Mouse (Mus musculus) G1E (cell line): Measurements from ENCODE around the gene Sept8. TPM values are rescaled to one million over a fixed set of nuclear protein-coding genes. Genes with fewer than 3 reads are reported as not detected.

Experiments
- ATAC-seq: 2 replicates; pipeline ENCODE4 v1.8.0; 2016; ENCODE audit warnings: mild to moderate bottlenecking; ENCODE audit not compliant: insufficient number of reproducible peaks, poor library complexity, low FRiP score, severe bottlenecking; ENCODE audit errors: extremely low read depth
- DNase-seq: peaks from one replicate; pipeline ENCODE4 v3.0.0; 2012; ENCODE audit warnings: low spot score
- H3K27me3 ChIP-seq: 2 replicates; pipeline ENCODE4 v1.6.1; 2012; ENCODE audit warnings: mild to moderate bottlenecking, low read length, inconsistent platforms; ENCODE audit not compliant: insufficient read depth
- H3K36me3 ChIP-seq: replicated peaks from 2 replicates; pipeline ENCODE3; 2012; ENCODE audit warnings: mild to moderate bottlenecking, inconsistent platforms
- H3K4me1 ChIP-seq: 2 replicates; pipeline ENCODE4 v1.6.1; 2012; ENCODE audit warnings: low read depth, low read length, inconsistent platforms, mixed read lengths; ENCODE audit not compliant: insufficient read depth
- H3K4me3 ChIP-seq: 2 replicates; pipeline ENCODE4 v1.5.1; 2012; ENCODE audit warnings: low read depth, mild to moderate bottlenecking, inconsistent platforms, low read length, moderate library complexity, mixed read lengths
- H3K9me3 ChIP-seq: replicated peaks from 2 replicates; pipeline ENCODE4 v1.6.1; 2012; ENCODE audit warnings: inconsistent platforms
- CTCF ChIP-seq: IDR thresholded peaks from 2 replicates; pipeline ENCODE4 v1.5.1; 2012; ENCODE audit warnings: low read depth, low read length, inconsistent platforms, mixed read lengths
- GATA1 ChIP-seq: IDR thresholded peaks from 2 replicates; pipeline ENCODE4 v1.6.1; 2012; ENCODE audit warnings: borderline replicate concordance, low read length, inconsistent platforms, mixed read lengths
- GATA2 ChIP-seq: IDR thresholded peaks from 2 replicates; pipeline ENCODE4 v1.6.1; 2012; ENCODE audit warnings: low read depth, low read length, inconsistent platforms, borderline replicate concordance
- POLR2AphosphoS5 ChIP-seq: IDR thresholded peaks from 2 replicates; pipeline ENCODE4 v1.6.1; 2012; ENCODE audit warnings: low read depth, low read length, inconsistent platforms; ENCODE audit not compliant: insufficient replicate concordance
- TAL1 ChIP-seq: conservative IDR thresholded peaks from 2 replicates; pipeline ENCODE4 v1.6.1; 2012; ENCODE audit warnings: low read depth, low read length, inconsistent platforms, mixed read lengths
- polyA plus RNA-seq: library from polyadenylated mRNA; stranded (reverse); fragments of >175 nt; gene quantifications from 2 replicates; pipeline ENCODE4 v1.2.3, GENCODE M21; 2012
- total RNA-seq, 2 experiments: library from RNA; stranded (forward) in 1 of 2; stranded (reverse) in 1 of 2; fragments of 200-1000 nt in 1 of 2; fragments of >200 nt in 1 of 2; fragmentation: Nextera tagmentation in 1 of 2; gene quantifications; 2 replicates each; pipeline ENCODE4 v1.2.3; 2014 to 2017

The Sept8 gene
- total and polyA plus RNA-seq, 3 experiments, result 124 to 186 (median 172) TPM

- Histone ChIP-seq H3K36me3 (peaks cover 93% of the 10 kb centered on the region), H3K4me3 (no peak overlapping the region), H3K27me3 (no peaks in the 10 kb centered on the region), H3K4me1 (peaks cover 50% of the 10 kb centered on the region), H3K9me3 (no peaks in the 10 kb centered on the region)
- DNase-seq, result no peak
- ATAC-seq, result no peak
- no peak for TF ChIP-seq POLR2AphosphoS5
- no peak for TF ChIP-seq TAL1
- no peak for TF ChIP-seq GATA1
- no peak for TF ChIP-seq CTCF
- TF ChIP-seq GATA2, result no peak
Measured at GRCm38 (mm10) chr11:53530001-53530400, 10.9 kb downstream of the Sept8 start.

- Histone ChIP-seq H3K9me3 (no peaks in the 10 kb centered on the region), H3K27me3 (no peaks in the 10 kb centered on the region), H3K4me1 (peaks cover 40% of the 10 kb centered on the region), H3K36me3 (peaks cover 93% of the 10 kb centered on the region), H3K4me3 (no peak overlapping the region)
- ATAC-seq (no peak), DNase-seq (no peak)
- TF ChIP-seq POLR2AphosphoS5 (no peak), TAL1 (no peak), GATA1 (no peak), CTCF (no peak), GATA2 (no peak)
Measured at GRCm38 (mm10) chr11:53531578-53532230, 12.6 kb downstream of the Sept8 start.

- no peaks in the 10 kb centered on the region for H3K27me3 ChIP-seq
- peaks cover 93% of the 10 kb centered on the region for H3K36me3 ChIP-seq
- no peak overlapping the region for H3K4me3 ChIP-seq
- DNase-seq (no peak), ATAC-seq (no peak)
- no peaks in the 10 kb centered on the region for H3K9me3 ChIP-seq
- TF ChIP-seq POLR2AphosphoS5, result no peak
- no peak for TF ChIP-seq GATA1
- peaks cover 41% of the 10 kb centered on the region for H3K4me1 ChIP-seq
Measured at GRCm38 (mm10) chr11:53532231-53532620, 13.2 kb downstream of the Sept8 start.

GRCm38 (mm10) chr11:53539002-53539491 is 20.0 kb downstream of the Sept8 start:
- H3K36me3 ChIP-seq, result peaks cover 95% of the 10 kb centered on the region
- ATAC-seq, result no peak
- H3K4me1 ChIP-seq, result peaks cover 20% of the 10 kb centered on the region
- no peaks in the 10 kb centered on the region for H3K27me3 ChIP-seq
- no peaks in the 10 kb centered on the region for H3K9me3 ChIP-seq
- no peak overlapping the region for H3K4me3 ChIP-seq
- DNase-seq, result no peak
- TF ChIP-seq GATA1, result no peak
- TF ChIP-seq TAL1, result no peak
- TF ChIP-seq POLR2AphosphoS5, result no peak
- TF ChIP-seq CTCF, result no peak
- TF ChIP-seq GATA2, result no peak

GRCm38 (mm10) chr11:53540394-53540793 is 21.3 kb downstream of the Sept8 start:
- ATAC-seq (no peak), DNase-seq (no peak)
- Histone ChIP-seq H3K27me3 (no peaks in the 10 kb centered on the region), H3K9me3 (no peaks in the 10 kb centered on the region), H3K36me3 (peaks cover 94% of the 10 kb centered on the region), H3K4me3 (no peak overlapping the region), H3K4me1 (peaks cover 23% of the 10 kb centered on the region)
- TF ChIP-seq GATA1 (no peak), POLR2AphosphoS5 (no peak), CTCF (no peak)

- no peak for TF ChIP-seq CTCF
- no peak for TF ChIP-seq TAL1
- no peak for TF ChIP-seq POLR2AphosphoS5
- TF ChIP-seq GATA2, result no peak
- no peak for TF ChIP-seq GATA1
- ATAC-seq (no peak), DNase-seq (no peak)
- no peak overlapping the region for H3K4me3 ChIP-seq
- H3K4me1 ChIP-seq, result peaks cover 30% of the 10 kb centered on the region
- H3K9me3 ChIP-seq, result no peaks in the 10 kb centered on the region
- peaks cover 93% of the 10 kb centered on the region for H3K36me3 ChIP-seq
- no peaks in the 10 kb centered on the region for H3K27me3 ChIP-seq
Measured at GRCm38 (mm10) chr11:53541222-53541621, 22.2 kb downstream of the Sept8 start.
